Mouse (Mus musculus): ENCODE measurements around the gene Gm11549. TPM values are rescaled to one million over a fixed set of nuclear protein-coding genes. Genes with fewer than 3 reads are reported as not detected.

The Gm11549 gene
- polyA plus RNA-seq, 1 experiment from 2014 or later: 1.1 TPM

DNA sequence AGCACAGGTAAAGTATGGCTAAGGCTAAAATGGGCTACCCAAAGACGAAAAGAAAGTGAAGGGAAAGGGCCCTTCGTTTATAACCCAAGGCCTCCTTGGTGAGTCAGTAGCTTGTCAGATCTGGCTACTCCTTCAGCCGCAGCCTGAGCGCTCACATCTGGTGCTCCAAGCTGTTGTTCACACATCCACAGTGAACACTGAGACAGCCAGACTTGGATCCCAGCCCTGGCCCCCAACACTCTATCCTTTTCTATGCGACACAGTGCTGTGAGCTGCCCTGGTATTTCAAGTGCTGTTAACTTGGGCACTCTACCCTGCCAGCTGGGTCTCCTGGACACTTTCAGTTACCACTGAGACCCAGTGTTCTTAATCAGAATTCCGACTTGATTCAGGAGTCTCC is 8.7 kb upstream of the Gm11549 start:
- H3K27ac ChIP-seq (ENCODE audit: low read depth, low read length): no peak overlapping the region
- H3K9ac ChIP-seq (ENCODE audit: low read depth, low read length): no peak overlapping the region
- H3K4me3 ChIP-seq (ENCODE audit: low read depth, low read length): no peak overlapping the region
- H3K9me3 ChIP-seq (ENCODE audit: control insufficient read depth): no peaks in the 10 kb centered on the region
- H3K36me3 ChIP-seq (ENCODE audit: control insufficient read depth, insufficient read depth): no peaks in the 10 kb centered on the region
- ATAC-seq: no peak
- TF ChIP-seq CTCF (IDR thresholded peaks at IDR 0.05; ENCODE audit: low read depth): no peak
- H3K4me1 ChIP-seq (replicated peaks; ENCODE audit: control insufficient read depth, insufficient read depth, low read length): peaks cover 4% of the 10 kb centered on the region; the same call in 1 of the 2 replicates
- no peak overlapping the region for H3K4me2 ChIP-seq (replicated peaks; ENCODE audit: low read depth)
- WGBS: 85% methylated on average over 6 of the region's 6 CpGs
- H3K27me3 ChIP-seq (replicated peaks; ENCODE audit: control insufficient read depth, insufficient read depth, low read length): no peaks in the 10 kb centered on the region

DNA sequence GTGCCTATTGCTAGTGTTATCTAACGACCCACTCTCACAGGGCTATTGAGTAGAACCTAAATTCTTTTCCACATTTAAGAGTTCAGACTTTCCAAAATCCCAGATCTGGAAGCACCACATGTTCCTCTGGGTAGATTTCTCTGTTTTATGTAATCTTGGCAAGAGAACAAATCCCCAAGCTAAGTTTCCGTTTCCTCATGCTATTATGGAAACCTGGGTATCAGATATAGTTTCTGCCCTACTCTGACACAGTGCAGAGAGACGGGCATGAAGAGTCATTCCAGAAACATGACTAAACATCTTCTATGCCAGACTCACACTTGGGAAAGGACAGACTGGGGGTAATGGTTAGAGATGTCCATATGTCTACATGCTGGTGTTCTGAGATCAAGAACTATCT is 2.9 kb upstream of the Gm11549 start:
- H3K27me3 ChIP-seq (replicated peaks; ENCODE audit: control insufficient read depth, insufficient read depth, low read length): 0 out of 2 replicates have a peak, but pooled peaks cover 6% of the 10 kb centered on the region
- H3K9me3 ChIP-seq (ENCODE audit: control insufficient read depth): no peaks in the 10 kb centered on the region
- whole genome bisulfite sequencing: 65% methylated on average over 3 of the region's 3 CpGs
- H3K4me1 ChIP-seq (replicated peaks; ENCODE audit: control insufficient read depth, insufficient read depth, low read length): no peaks in the 10 kb centered on the region
- no peak for ATAC-seq
- H3K4me2 ChIP-seq (replicated peaks; ENCODE audit: low read depth): no peak overlapping the region
- TF ChIP-seq CTCF (IDR thresholded peaks at IDR 0.05; ENCODE audit: low read depth): no peak
- H3K4me3 ChIP-seq (ENCODE audit: low read depth, low read length): no peak overlapping the region
- H3K36me3 ChIP-seq (ENCODE audit: control insufficient read depth, insufficient read depth): no peaks in the 10 kb centered on the region
- H3K27ac ChIP-seq (ENCODE audit: low read depth, low read length): no peak overlapping the region
- no peak overlapping the region for H3K9ac ChIP-seq (ENCODE audit: low read depth, low read length)

DNA sequence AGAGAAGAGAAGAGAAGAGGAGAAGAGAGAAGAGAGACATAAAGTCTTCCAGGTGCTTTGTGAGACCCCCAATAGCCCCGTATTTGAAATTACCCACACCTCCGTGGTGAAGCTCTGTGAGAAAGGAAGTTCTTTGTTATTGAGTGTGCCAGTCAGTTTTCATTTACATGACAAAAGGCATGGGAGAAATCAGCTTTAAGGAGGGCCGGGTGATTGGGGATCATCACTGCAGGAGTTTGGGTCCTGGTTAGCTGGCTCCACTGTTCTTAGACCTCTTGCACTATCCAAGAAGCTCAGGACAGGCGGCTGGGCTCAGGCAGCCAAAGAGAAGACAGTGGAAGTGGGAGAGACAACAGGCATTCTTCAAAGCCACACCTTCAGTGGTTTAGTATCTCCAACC is 524 bp upstream of the Gm11549 start:
- ATAC-seq: no peak
- H3K4me3 ChIP-seq (ENCODE audit: low read depth, low read length): no peak overlapping the region
- H3K27me3 ChIP-seq (replicated peaks; ENCODE audit: control insufficient read depth, insufficient read depth, low read length): 0 out of 2 replicates have a peak, but pooled peaks cover 6% of the 10 kb centered on the region
- H3K27ac ChIP-seq (ENCODE audit: low read depth, low read length): no peak overlapping the region
- WGBS: 29% methylated on average over 4 of the region's 4 CpGs
- H3K36me3 ChIP-seq (ENCODE audit: control insufficient read depth, insufficient read depth): no peaks in the 10 kb centered on the region
- H3K4me1 ChIP-seq (replicated peaks; ENCODE audit: control insufficient read depth, insufficient read depth, low read length): no peaks in the 10 kb centered on the region
- TF ChIP-seq CTCF (IDR thresholded peaks at IDR 0.05; ENCODE audit: low read depth): no peak
- H3K4me2 ChIP-seq (replicated peaks; ENCODE audit: low read depth): no peak overlapping the region
- no peak overlapping the region for H3K9ac ChIP-seq (ENCODE audit: low read depth, low read length)
- H3K9me3 ChIP-seq (ENCODE audit: control insufficient read depth): no peaks in the 10 kb centered on the region

DNA sequence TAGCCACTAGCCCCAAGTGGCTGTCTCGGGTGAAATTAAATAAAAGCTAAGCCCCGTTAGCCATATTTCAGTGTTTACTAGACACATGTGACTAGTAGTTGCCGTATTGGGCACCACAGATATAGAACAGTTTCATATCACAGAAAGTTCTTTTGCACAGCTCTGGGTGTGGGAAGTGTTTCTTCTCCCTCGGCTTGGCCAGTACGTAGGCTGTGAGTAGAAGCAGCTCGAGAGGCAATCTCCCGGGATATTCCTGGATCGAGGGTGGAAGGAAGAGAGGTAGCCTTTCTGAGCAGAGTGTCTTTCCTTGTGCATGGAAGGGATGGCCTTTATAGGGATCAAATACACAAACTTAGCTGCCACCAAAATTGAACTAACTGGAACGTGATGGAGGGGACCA is 5.4 kb downstream of the Gm11549 start:
- Histone ChIP-seq H3K4me2 (replicated peaks; ENCODE audit: low read depth) (no peak overlapping the region), H3K36me3 (ENCODE audit: control insufficient read depth, insufficient read depth) (no peaks in the 10 kb centered on the region), H3K4me3 (ENCODE audit: low read depth, low read length) (no peak overlapping the region), H3K27ac (ENCODE audit: low read depth, low read length) (no peak overlapping the region), H3K9ac (ENCODE audit: low read depth, low read length) (no peak overlapping the region), H3K9me3 (ENCODE audit: control insufficient read depth) (no peaks in the 10 kb centered on the region), H3K4me1 (replicated peaks; ENCODE audit: control insufficient read depth, insufficient read depth, low read length) (0 out of 2 replicates have a peak, but pooled peaks cover 5% of the 10 kb centered on the region), H3K27me3 (replicated peaks; ENCODE audit: control insufficient read depth, insufficient read depth, low read length) (no peaks in the 10 kb centered on the region)
- no peak for TF ChIP-seq CTCF (IDR thresholded peaks at IDR 0.05; ENCODE audit: low read depth)
- no peak for ATAC-seq
- 86% methylated on average over 9 of the region's 9 CpGs for WGBS

DNA sequence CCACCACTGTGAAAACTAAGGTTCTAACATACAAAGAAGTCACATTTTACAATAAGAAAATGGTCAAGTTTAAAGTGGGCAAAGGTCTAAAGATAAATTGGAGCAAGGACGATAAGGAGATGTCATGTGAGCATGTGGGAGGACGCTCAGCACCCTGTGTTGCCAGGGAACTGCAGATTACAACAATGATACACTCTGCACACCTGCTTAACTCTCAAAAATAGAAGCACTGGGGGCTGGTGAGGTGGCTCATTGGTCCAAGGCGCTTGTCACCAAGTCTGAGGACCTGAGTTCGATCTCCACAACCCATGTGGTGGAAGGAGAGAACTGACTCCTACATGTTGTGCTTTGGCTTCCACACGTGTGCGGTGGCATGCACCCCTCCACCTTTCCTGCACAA is 10.1 kb downstream of the Gm11549 start:
- Histone ChIP-seq H3K9ac (ENCODE audit: low read depth, low read length) (no peak overlapping the region), H3K4me2 (replicated peaks; ENCODE audit: low read depth) (no peak overlapping the region), H3K27ac (ENCODE audit: low read depth, low read length) (no peak overlapping the region; the same call in 1 of the 2 replicates), H3K27me3 (replicated peaks; ENCODE audit: control insufficient read depth, insufficient read depth, low read length) (no peaks in the 10 kb centered on the region), H3K4me1 (replicated peaks; ENCODE audit: control insufficient read depth, insufficient read depth, low read length) (0 out of 2 replicates have a peak, but pooled peaks cover 5% of the 10 kb centered on the region), H3K9me3 (ENCODE audit: control insufficient read depth) (no peaks in the 10 kb centered on the region), H3K36me3 (ENCODE audit: control insufficient read depth, insufficient read depth) (no peaks in the 10 kb centered on the region), H3K4me3 (ENCODE audit: low read depth, low read length) (no peak overlapping the region)
- WGBS: 36% methylated on average over 6 of the region's 6 CpGs
- no peak for TF ChIP-seq CTCF (IDR thresholded peaks at IDR 0.05; ENCODE audit: low read depth)
- ATAC-seq: peak; percentile 84

DNA sequence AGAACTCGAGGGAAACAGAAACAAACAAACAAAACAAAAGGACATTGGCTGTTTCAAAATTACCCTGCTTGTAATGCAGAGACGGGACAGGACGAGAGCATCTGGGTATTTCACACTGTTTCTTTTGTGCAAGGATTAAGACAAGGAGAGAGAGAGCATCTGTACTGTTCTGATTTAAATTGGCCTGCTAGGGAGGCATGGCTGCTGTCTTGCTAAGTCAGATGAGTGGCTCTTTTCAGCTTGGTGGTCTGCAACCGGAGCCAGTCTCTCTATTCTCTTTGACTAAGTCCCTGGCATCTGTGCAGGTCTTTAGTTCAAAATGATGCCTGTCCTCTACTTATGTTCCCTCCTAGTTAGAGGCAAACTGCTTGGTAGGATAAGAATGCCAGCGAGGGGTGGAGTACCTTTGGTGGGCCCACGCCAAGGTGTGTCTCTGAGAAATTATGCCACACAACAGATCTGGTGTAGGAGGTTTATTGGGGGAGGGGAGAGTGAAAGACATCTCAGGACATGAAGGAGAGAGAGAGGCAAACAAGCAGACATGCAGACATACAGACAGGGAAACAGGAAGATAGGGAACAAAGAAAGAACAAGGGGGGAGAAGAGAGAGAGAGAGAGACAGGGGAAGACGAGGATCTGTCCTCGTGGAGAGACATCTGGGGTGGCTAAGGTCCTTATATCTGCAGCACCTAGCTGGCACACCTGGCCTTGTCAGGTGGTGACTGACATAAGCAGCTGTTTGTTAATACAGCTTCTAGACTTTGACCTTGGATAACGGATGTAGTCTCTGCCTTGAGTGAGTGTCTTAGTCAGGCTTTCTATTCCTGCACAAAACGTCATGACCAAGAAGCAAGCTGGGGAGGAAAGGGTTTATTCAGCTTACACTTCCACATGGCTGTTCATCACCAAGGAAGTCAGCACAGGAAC is 15.5 kb downstream of the Gm11549 start:
- H3K36me3 ChIP-seq (ENCODE audit: control insufficient read depth, insufficient read depth): no peaks in the 10 kb centered on the region
- no peaks in the 10 kb centered on the region for H3K27me3 ChIP-seq (replicated peaks; ENCODE audit: control insufficient read depth, insufficient read depth, low read length)
- H3K9ac ChIP-seq (ENCODE audit: low read depth, low read length): no peak overlapping the region
- H3K4me2 ChIP-seq (replicated peaks; ENCODE audit: low read depth): no peak overlapping the region
- H3K27ac ChIP-seq (ENCODE audit: low read depth, low read length): peak overlapping the region; percentile 50
- peaks cover 5% of the 10 kb centered on the region; the same call in 1 of the 2 replicates for H3K4me1 ChIP-seq (replicated peaks; ENCODE audit: control insufficient read depth, insufficient read depth, low read length)
- H3K4me3 ChIP-seq (ENCODE audit: low read depth, low read length): no peak overlapping the region
- peak; percentile 99 for ATAC-seq
- H3K9me3 ChIP-seq (ENCODE audit: control insufficient read depth): no peaks in the 10 kb centered on the region
- no peak for TF ChIP-seq CTCF (IDR thresholded peaks at IDR 0.05; ENCODE audit: low read depth)
- 52% methylated on average over 10 of the region's 10 CpGs for WGBS

All from intestine, postnatal 0 days (tissue).